Mouse (Mus musculus): ENCODE data around the gene Kdm5b.

GRCm38 (mm10) chr1:134513312-134513860 is 46.6 kb upstream of the Kdm5b start:
- TF ChIP-seq ZNF384 (IDR thresholded peaks at IDR 0.05; ENCODE audit: low read depth, low read length) (no peak), ZC3H11A (IDR thresholded peaks at IDR 0.05; ENCODE audit: borderline replicate concordance, low read depth, low read length) (no peak), HCFC1 (IDR thresholded peaks at IDR 0.05; ENCODE audit: borderline replicate concordance, insufficient read depth, low read length) (no peak), MAFK (IDR thresholded peaks at IDR 0.05; ENCODE audit: insufficient read depth, low read depth, low read length) (no peak)
